Mouse (Mus musculus): Measurements from ENCODE around the gene Ptprd.
"Not testable (repeated sequence)": the region's sequence is repeated elsewhere in the genome, so short reads cannot be mapped to it uniquely, and the experiment has no call there.

Gene Ptprd

DNA sequence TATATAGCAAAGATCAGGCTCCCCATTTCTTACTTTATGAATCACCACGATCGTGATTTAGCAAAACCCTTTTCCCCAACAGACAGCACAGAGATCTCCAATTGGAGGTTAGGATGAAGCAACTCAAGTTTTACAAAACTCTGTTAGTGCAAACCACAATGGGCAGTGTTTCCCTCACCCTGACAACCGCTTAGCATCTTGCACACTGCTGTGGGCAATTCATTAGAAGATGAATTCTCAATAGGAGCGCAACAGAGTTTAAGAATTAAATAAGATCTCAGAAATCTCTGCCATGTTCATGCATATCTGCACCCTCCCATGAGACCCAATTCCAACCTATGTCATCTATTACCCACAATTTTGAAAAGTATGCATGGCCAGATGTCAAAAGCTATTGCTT lies 1773.7 kb downstream of the Ptprd start:
- DNase-seq: no peak

DNA sequence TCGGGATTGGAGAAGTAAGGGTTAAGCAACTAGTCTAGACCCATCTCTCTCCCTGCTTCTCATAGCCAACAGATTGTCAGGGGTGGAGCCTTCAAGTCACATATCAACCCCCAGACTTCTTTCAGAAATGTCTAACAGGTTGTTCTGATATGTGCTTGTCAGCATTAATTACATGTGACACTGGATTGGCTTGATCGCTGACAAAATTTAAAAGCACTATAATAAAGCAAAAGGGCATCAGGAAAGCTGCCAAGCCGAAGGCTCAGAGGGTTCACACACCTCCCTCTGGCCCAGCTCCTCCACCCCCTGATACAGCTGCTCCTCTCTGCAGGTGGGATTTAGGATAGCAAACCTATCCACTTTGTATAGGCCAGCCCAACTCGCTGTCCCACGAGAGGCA lies 1775.8 kb downstream of the Ptprd start:
- DNase-seq: peak; percentile 62

DNA sequence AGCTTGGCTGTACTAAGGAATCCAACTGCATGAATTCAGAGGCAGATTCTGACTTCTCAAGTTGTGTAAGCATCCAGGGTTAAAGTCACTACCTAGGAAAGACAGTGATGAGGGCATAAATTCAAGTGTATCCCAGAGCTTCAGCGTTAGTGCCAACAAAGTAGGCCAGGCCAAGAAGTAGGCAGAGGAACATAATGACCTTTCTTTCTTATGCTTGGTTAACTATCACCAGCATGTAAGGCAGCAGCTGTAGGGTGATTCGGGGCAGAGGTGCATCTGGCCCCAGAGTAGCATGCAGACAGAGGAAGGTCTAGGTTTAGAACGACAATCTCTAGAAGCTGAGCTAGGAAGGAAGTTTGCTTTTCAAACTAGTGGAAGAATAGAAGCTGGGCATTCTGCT lies 1782.0 kb downstream of the Ptprd start:
- no peak for DNase-seq

DNA sequence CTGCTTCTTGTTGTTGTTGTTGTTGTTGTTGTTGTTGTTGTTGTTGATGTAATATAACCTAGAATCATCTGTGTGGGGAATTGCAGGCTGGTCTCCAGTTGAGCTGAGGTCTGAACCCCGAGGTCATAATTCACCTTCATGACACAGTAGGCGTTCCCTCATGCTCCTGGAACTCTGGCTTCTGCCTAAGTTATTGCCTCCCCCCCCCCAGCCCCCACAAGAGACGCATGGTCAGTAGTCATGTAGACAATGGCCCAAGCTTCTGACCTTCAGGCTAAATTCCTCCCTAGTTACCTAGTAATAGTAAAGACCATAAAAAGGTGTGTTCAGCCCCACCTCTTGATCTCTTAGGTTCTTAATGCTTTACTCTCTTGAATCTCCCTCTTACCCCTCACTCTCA lies 1784.7 kb downstream of the Ptprd start:
- not testable (repeated sequence) for DNase-seq

DNA sequence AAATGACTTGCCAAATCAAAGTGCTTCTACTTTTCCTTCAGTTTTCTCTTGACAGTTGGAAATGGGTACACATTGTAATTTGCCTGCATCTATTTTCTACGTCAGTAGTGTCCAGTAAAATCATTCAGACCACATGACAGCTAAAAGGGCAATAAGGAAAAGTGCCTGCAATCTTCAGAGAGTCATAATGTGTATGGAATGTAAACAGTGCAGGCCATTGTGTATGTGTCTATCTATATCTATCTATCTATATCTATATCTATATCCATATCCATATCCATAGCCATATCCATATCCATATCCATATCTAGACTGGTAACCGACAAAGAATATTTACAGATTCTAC lies 1786.6 kb downstream of the Ptprd start:
- no peak for DNase-seq

DNA sequence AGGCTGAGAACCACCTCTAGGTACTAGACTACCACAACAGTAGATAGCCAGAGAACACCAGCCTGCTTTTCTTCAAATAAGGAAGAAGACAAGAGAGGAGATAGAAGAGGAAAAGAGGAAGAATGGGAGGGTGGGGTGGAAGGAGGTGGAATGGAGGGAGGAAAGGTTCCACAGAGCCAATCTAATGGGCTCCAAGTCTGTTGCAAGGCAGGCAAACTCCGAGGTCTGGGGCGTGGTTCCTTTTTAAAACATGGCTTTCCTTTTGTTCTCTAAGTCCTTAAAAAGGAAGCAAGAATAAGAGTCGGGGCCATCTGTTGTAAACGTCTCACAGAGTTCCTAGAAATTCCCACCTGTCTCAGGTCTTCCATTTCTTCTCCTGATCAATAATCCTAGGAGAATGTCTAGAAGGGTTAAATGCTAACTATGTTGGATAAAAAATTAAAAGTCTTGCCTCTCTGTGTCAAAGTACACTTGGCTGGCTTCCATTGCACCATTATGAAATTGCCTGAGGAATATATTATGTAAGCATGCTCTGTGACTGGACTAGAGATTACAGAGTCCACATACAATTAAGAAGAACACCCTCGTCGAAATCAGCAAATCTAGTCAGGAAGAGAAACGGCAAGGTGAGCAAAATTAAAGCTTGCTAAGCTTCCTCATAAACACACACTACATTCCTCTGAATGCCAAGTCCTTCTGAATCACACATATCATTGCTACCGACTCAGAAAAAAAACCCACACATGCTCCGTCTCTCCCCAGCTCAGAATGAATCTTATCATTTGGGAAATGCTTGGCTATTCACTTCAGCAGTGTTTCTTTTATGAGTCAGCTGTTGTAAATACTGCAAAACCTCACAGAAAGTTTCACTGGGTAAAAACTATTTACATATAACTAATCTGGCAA lies 1787.2 kb downstream of the Ptprd start:
- DNase-seq: no peak

DNA sequence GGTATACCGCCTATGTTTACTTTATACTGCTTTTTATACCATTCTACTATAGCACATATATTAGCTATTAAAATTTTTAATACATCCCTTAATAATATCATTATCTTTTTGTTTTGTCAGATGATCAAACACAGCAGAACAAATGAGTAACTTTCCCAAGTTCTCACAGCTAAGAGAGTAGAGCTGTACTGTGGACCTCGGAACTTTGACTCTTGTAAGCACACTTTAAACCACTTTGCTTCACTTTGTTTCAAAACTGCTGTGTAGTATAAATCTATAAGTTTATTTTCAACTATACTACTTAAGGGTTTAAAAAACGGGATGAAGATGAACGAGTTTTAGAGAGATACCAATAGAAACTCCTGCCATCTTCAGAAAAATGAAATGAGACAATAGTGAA lies 1789.6 kb downstream of the Ptprd start:
- no peak for DNase-seq

DNA sequence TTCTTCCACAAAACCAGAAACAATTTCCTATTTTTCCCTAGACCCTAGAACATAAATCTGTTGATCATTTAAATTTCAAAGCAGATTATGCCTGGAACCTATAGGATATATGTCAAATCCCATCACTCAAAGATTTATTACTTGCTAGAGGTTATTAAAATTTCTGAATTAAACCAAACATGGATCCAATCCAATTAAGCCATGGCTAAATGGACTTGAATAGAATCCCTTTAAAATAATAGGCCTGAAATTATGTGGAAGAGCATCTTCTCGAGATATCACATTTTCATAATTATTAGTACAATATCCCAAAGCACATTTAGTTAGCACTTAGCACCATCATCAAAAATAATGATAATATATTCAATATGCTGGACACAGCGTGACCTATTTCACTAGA lies 1792.1 kb downstream of the Ptprd start:
- no peak for DNase-seq

DNA sequence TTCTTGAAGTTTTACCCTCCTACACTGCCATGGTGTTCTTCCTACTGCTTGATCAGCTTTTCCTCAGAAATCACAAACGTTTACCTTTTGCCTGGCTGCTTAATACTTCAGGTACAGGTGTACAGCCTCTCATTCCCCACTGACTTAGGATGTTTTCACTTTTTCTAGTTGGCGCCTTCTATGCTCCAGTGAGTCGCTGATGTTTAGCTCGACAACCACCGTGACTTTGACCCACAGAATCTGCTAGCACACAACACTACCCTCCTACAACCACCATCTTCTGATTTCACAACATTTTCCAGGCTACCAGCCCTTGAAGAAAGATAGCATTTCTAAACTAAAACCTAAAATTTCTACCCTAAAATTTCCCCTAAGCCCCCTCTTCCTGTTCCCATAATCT lies 1794.1 kb downstream of the Ptprd start:
- no peak for DNase-seq

DNA sequence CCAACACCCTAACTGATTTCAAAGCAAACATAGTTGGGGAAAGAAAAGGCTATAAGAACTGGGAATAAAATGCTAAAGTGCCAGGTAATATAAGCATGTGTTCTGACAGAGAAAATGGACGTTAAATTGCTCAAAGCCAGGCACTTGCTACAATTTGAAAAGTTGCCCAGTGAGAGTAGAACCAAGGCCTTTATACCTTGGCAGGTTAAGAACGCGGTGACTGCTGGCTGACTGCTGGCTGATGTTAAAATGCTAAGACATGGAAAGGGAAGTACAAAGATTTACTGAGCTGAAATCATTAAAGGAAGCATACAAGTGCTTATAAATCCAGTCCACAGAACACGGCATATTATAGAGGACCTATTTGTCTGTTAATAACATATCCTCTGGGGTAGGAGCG lies 1796.1 kb downstream of the Ptprd start:
- DNase-seq: no peak

DNA sequence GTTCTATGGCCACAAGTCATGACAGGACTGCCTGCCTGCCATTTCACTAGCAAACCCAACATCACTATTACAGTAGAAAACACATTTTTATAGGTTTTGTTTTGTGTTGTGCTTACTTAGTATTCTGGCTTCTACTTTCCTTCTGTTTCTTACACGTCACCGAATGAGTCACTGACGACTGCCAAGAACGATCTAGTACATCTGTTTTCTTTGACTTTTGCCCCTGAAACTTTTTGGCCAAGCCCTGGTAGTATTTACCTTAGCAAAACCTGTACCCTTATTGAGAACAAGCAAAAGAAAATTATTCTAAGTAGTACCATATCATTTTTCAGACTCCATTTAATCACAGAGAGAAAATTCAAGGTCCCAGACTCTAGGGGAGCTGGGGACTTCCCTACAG lies 1797.2 kb downstream of the Ptprd start:
- no peak for DNase-seq

DNA sequence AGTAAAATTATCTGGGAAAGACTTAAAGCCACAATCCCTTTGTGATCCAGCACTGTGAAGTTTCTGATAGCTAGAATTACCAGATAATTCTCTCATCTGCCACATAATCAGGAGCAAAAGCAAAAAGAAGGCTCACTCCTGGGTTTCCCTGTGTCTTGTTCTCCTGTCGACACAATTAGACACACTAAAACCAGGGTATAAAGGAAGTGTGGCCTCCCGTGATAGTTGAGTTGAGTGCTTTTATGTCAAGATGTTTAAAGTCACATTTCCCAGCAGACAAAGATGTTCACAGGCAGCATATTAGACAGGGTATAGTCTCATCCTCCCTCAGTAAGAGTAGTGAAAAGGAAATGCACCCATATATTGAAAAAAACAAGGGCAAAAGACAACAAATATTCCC lies 1801.7 kb downstream of the Ptprd start:
- DNase-seq: no peak

DNA sequence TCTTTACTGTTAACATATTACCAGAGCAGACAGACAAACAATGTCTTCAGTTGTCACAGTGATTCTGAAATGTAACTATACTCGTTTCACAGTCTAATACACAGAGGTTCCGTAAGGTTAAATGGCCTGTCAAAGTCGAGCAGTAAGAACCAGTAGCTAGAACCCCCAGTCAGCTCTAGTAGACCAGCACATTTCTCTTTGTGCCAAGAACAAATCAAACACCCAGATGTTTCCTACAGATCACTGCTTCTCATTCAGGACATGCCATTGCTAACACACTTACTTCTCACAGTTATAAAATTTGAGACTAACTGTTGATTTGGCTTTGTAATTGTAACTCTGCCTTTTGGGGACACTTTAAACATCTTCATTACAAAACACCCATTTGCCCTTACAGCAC lies 1802.6 kb downstream of the Ptprd start:
- DNase-seq: no peak

DNA sequence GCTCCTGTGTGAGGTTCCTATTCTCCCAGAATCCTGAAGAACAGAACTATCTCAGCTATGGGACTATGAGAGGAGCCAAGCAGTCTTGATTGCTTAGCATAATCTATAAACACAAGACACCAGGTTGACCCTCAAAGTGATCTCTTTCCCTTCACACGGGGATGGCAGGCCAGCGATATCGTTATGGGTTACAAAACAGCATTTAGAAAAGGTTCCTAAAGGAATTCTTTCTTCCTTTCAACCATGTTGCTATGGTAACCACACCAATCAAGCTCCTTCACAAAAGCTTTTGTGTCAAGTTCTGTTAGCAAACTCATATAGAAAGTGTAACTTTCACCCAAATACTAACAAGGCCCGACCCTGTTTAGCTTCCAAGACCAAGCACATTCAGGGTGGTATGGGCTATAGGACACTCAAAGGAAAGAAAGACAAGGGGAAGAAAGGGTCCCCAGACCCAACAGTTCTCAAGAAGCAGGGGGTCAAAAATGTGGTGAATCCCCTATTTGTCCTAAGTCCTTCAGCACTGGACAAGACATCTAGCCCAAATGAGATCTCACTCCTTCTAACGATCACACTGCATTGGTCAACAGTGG lies 1805.8 kb downstream of the Ptprd start:
- no peak for DNase-seq

DNA sequence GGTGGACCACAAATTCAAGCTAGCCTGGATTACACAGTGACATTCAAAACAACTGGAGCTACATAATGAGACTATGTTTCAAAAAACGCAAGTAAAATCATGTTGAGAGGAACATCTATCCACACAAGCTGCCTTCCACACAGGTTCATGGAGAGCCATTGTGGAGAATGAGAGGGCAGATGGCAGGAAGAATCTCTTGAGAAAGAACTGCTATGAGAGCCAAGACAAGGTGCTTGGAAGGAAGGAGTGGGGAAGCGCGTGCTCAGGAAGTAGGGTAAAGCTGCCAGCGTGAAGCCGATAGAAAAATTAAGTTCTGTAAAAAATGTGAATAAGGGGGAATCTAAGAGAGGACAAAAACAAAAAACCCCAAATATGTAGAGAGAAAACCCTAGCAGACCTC lies 1808.5 kb downstream of the Ptprd start:
- DNase-seq: peak; percentile 65

DNA sequence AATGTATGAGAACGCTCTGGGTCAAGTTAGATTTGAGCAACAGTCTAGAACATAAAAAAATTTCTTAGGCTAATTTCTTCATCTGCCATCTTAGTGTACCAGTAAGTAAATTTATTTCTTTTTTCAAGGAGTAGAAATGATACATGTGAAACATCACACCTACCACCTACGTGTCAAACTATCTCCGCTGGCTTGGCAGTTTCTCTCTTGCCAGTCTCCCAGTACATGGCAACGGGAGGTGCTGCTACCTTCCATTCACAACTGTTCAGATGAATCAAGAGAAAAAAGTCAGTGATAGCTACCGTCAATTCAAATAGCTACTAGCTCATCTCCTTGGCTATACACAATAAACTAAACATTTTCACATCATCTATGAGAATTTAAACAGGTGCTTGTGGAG lies 1823.9 kb downstream of the Ptprd start:
- DNase-seq: no peak

DNA sequence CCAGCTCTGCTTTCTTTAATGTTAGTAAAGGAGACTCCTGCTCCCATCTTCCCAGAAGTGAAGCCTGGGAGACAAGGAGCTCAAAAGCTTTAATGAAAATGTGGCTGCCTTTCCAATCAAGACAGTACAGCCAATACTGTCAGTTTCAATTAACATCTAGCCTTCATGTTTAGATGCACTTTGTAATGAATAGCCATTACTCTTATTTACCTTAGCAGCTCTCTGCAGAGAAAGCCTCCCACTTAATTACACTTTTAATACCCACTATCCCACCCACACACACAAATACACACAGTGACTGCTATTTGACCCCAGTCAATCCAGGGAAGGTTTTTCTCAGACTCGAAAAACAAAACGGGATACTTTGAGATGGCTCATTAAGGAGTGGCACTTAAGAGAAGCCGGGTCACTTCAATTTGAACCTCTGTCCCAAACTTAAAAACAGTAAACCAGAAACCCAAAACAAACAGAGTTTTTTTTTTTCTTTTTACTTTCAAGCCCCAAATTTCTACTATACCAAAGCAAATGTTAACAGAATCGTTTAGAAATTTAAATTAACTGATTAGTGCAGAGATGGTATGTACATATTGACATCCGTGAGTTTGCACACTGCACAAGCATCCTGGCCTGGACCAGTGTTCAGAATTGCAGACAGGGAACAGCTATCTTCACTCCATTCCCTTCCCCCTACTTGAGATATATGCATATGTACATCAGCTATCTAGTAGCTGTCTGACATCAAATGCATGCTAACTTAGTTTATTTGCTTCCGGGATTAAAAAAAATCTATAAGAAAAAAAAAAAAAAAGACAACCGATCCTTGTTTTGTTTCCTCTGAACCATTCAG lies 1824.6 kb downstream of the Ptprd start:
- DNase-seq: no peak

DNA sequence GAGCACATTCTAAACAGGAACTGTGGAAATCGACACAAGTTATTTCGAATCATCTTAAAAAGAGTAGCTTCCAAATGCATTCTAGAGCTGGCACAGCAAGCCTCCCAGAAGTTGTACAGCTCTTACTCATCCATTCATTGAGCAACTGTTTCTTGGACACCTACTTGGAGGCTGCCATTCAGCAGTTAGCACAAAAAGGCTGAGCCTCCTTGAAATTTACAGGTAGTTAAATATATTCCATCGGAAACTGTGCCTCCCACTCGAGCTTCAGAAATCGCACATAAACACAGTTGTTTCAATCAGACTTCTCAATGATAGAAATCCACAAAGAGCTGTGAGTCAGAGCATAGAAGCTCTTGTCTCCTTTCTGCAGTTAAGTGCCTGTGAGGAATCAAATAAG lies 1825.9 kb downstream of the Ptprd start:
- no peak for DNase-seq

DNA sequence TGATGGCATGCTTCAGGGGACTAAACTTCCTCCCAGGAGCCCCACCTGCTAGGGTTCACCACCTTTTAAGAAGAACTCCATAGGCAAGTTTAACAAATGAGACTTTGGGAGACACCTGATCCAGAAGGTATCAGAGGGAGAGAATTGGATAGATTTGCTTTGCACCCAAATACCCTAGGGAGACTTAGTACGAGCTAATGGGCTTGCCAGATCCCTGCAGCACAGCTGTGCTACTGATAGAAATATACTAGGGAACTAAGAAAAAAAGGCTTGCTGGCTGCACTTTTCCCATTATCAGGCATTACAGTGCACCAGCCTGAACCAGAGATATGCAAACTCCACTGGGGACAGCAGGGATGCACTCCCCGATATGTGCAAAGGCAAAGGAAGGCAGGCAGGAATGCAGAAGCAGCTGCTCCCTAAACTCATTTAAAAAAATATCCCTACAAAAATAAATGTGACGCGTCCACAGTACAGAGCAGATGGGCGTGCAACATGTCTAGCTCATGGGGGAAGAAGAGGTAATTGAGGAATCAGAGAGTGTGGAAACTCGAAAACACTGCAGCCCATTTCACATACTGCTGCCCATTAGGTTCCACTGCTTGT lies 1831.3 kb downstream of the Ptprd start:
- DNase-seq: no peak

DNA sequence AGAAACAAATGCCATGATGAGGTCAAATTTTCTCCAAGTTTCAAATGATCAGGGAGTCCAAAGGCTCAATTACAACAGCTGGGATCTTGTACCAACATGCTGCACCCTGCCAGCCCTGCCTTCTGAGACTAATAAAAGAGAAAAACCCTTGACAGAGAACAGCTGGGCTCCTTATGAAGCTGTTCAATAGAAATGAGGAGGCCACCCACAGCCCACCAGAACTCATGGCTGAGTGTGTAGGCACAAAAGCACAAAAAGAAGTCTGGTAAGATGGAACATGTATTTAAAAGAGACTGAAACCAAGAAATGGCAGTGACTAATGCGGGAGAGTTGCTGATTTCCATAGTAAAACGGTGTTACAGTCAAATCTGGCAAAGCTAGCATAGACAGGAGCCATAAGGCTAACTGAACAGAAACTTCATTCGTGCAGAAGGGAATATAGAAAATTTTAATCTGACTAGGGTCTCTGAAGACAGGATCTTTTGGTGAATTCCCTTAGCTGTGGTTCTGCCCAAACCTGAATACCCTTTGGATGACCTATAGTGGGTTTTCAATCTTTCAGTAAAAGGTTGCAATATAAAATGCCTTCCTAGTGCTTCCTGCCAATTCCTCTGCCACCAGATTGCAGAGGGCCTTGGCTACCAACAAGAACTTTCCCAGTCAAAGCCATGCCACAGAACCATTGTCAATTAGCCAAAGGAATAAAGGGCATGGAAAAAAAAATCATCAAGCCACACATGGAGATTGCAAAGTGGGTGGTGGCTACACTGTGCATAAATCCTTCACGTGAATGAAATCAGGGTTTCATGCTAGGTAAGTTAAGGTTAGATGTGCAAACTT lies 1841.5 kb downstream of the Ptprd start:
- peak; percentile 74 for DNase-seq

DNA sequence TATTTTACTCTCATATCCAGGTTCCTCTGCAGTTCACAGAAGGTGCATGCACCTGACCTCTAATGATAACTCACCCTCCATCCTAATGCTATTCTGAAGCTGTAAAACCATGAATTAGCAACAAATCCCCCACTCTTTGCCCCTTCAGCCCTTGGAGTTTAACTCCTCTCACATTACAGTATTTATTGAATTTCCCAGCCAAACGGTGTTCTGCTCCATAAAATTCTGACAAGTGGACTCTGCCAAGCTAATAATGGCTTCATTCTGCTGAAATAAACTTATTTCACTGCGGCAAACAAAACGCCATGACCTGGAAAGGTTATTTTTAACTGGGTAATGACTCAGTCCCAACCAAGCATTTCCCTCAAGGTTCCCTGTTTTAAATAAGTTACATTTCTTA lies 1842.7 kb downstream of the Ptprd start:
- no peak for DNase-seq

DNA sequence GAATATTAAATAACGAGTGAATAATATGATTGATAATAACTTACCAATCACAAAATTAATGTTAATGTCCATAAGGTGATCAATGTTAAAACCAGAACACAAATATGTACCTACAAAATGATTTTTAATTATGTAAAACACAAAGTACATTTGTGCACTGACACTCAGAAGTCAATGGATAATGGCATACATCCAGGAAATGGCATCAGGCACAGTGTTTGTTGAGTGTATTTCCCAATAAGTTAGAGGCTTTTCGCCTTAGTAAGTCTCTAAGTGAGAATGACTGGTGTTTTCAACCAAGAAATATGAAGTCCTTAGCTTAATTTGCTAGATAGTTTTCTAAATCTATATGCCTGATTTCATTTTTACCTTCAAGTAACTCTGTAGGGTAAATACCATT lies 1843.5 kb downstream of the Ptprd start:
- no peak for DNase-seq

DNA sequence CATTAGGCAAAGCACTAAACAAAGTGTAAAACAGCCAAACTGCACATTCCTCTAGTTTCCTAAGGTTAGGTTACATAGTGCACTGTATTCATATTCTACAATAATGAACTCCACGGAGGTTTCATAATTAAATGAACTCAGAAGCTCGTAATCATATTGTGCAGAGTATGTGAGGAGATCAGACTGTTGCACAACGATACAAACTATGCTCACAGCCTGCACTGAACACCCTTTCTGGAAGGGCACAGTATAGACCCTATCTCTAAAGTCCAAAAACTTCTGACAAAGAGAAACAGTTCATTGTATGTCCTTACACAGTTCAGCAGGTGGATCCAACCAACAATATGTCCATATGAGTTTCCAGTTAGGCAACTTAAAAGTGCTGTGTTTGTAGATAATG lies 1844.5 kb downstream of the Ptprd start:
- DNase-seq: no peak

Data from cerebellum, adult 9-11 months (tissue).